Comparison of ENCODE assay signal across 13 mouse cellular contexts in the genomic region with DNA sequence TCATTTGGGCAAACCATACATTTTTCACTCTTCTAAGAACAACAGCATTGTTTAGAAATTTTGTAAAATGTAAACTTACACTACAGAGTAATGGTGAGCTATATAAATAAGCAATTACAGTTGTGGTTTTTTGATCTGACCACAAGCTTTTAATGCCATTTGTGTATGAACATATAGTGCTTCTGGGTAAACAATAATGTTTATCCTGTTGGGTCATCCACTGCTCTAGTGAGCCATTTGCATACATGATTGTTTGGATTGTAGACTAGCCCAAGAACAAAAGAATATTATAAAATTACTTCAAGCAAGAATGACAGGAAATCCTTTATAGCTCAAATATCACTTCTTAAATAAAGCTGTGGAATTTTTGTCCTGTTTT.
DNase-seq lines count a peak whose midpoint lies in the region; ATAC-seq and TF ChIP-seq lines count a peak whose summit lies in the region.
"Had no signal": no experiment of that assay in that cellular context is flagged by ENCODE, and none has a peak within 500 bp of the region (broad histone marks: within the 10 kb centered on the region; RNA-seq: fewer than 3 reads in every experiment).

No protein-coding gene starts in this region.

- no peaks in the 10 kb centered on the region for H3K27me3 ChIP-seq in heart, embryonic 15.5 days
- H3K27me3 ChIP-seq in lung, embryonic 14.5 days (ENCODE audit: insufficient read depth, low read length) = no peaks in the 10 kb centered on the region
- no peaks in the 10 kb centered on the region for H3K27me3 ChIP-seq in MEL (ENCODE audit: control insufficient read depth in 1 of 2, insufficient read depth in 2 of 2, low read length in 2 of 2)
- no peaks in the 10 kb centered on the region for H3K27me3 ChIP-seq in hindbrain, embryonic 15.5 days
- H3K27me3 ChIP-seq: embryonic facial prominence, embryonic 12.5 days; limb, embryonic 12.5 days; Patski had no signal

- TF ChIP-seq CTCF in lung, embryonic 14.5 days (IDR thresholded peaks at IDR 0.05; ENCODE audit: low read depth) = no peak
- no peak for TF ChIP-seq CTCF in MEL (IDR thresholded peaks at IDR 0.05 in 2 of 3, conservative IDR thresholded peaks at IDR 0.05 in 1 of 3; ENCODE audit: control insufficient read depth in 1 of 3, insufficient read depth in 1 of 3, low read depth in 2 of 3, low read length in 3 of 3, poor library complexity in 1 of 3, severe bottlenecking in 1 of 3)

- no peaks in the 10 kb centered on the region for H3K36me3 ChIP-seq in heart, embryonic 15.5 days
- H3K36me3 ChIP-seq in lung, embryonic 14.5 days (ENCODE audit: insufficient read depth) = no peaks in the 10 kb centered on the region
- peaks cover 0 to 23% of the 10 kb centered on the region in 2 experiments; a peak in 2 of 4 replicates for H3K36me3 ChIP-seq in MEL (ENCODE audit: control insufficient read depth in 1 of 2, insufficient read depth in 2 of 2, low read length in 2 of 2)
- no peaks in the 10 kb centered on the region for H3K36me3 ChIP-seq in hindbrain, embryonic 15.5 days
- H3K36me3 ChIP-seq: embryonic facial prominence, embryonic 12.5 days; limb, embryonic 12.5 days had no signal

- no peak for TF ChIP-seq RAD21 in MEL (IDR thresholded peaks at IDR 0.05; ENCODE audit: low read depth, low read length)

- no peak for TF ChIP-seq POLR2A in MEL (IDR thresholded peaks at IDR 0.05; ENCODE audit: control insufficient read depth in 1 of 2, insufficient read depth in 1 of 2, low read depth in 1 of 2, low read length in 2 of 2, poor library complexity in 1 of 2)

- no peak for ATAC-seq in heart, embryonic 15.5 days (replicated peaks; ENCODE audit: insufficient number of reproducible peaks, insufficient read depth, low FRiP score, low read depth)
- peak; percentile 57 for ATAC-seq in lung, embryonic 14.5 days (ENCODE audit: insufficient read depth)
- ATAC-seq in hindbrain, embryonic 15.5 days (ENCODE audit: low FRiP score, low read depth) = no peak
- ATAC-seq: Patski had no signal

- peak overlapping the region; percentile 55 for H3K27ac ChIP-seq in heart, embryonic 15.5 days
- peak overlapping the region; percentile 85 for H3K27ac ChIP-seq in lung, embryonic 14.5 days (ENCODE audit: low read depth)
- peak overlapping the region; percentile 92 for H3K27ac ChIP-seq in MEL (ENCODE audit: control insufficient read depth, low read depth, low read length)
- no peak overlapping the region for H3K27ac ChIP-seq in hindbrain, embryonic 15.5 days (replicated peaks)
- H3K27ac ChIP-seq: limb, embryonic 12.5 days had no signal

- H3K4me3 ChIP-seq in heart, embryonic 15.5 days = no peak overlapping the region
- H3K4me3 ChIP-seq in lung, embryonic 14.5 days (ENCODE audit: low read depth, low read length) = no peak overlapping the region
- peak overlapping the region in 1 of 2 experiments; percentile 29; a peak in 2 of 4 replicates for H3K4me3 ChIP-seq in MEL (ENCODE audit: control insufficient read depth in 1 of 2, insufficient read depth in 1 of 2, low read depth in 2 of 2, low read length in 2 of 2)
- H3K4me3 ChIP-seq in hindbrain, embryonic 15.5 days = no peak overlapping the region
- H3K4me3 ChIP-seq: embryonic facial prominence, embryonic 12.5 days had no signal

- peak overlapping the region; percentile 51; the same call in 1 of the 2 replicates for H3K4me2 ChIP-seq in heart, embryonic 15.5 days
- peak overlapping the region; percentile 48 for H3K4me2 ChIP-seq in lung, embryonic 14.5 days
- peak overlapping the region; percentile 48; the same call in 1 of the 2 replicates for H3K4me2 ChIP-seq in hindbrain, embryonic 15.5 days

- DNase-seq in heart, adult 11 months = no peak
- no peak for DNase-seq in lung, embryonic 14.5 days
- no peak for DNase-seq in lung, postnatal 36 days
- no peak for DNase-seq in MEL (ENCODE audit: low read depth, low spot score)
- no peak for DNase-seq in urinary bladder, postnatal 14 days (ENCODE audit: low spot score)
- DNase-seq in adrenal gland, adult 2 months = no peak
- DNase-seq: cerebellum, postnatal 25 days; gastrocnemius, postnatal 36 days had no signal

- no peaks in the 10 kb centered on the region for H3K9me3 ChIP-seq in heart, embryonic 15.5 days (replicated peaks)
- no peaks in the 10 kb centered on the region for H3K9me3 ChIP-seq in lung, embryonic 14.5 days (ENCODE audit: low read depth, low read length)
- no peaks in the 10 kb centered on the region for H3K9me3 ChIP-seq in MEL (replicated peaks; ENCODE audit: insufficient read depth, low read length)
- no peaks in the 10 kb centered on the region for H3K9me3 ChIP-seq in hindbrain, embryonic 15.5 days
- H3K9me3 ChIP-seq: embryonic facial prominence, embryonic 12.5 days; limb, embryonic 12.5 days had no signal

- H3K79me2 ChIP-seq in MEL (ENCODE audit: control insufficient read depth, insufficient read depth, low read length, poor library complexity) = no peaks in the 10 kb centered on the region; the same call in 1 of the 2 replicates

- peaks cover 20% of the 10 kb centered on the region for H3K4me1 ChIP-seq in heart, embryonic 15.5 days (replicated peaks)
- peaks cover 15% of the 10 kb centered on the region for H3K4me1 ChIP-seq in lung, embryonic 14.5 days (ENCODE audit: insufficient read depth)
- H3K4me1 ChIP-seq in MEL (ENCODE audit: control insufficient read depth in 1 of 2, insufficient read depth in 2 of 2, low read length in 2 of 2) = peaks cover 11 to 16% of the 10 kb centered on the region in 2 experiments
- peaks cover 9% of the 10 kb centered on the region for H3K4me1 ChIP-seq in hindbrain, embryonic 15.5 days (replicated peaks)

- H3K9ac ChIP-seq in heart, embryonic 15.5 days = no peak overlapping the region
- H3K9ac ChIP-seq in lung, embryonic 14.5 days = no peak overlapping the region; the same call in 1 of the 2 replicates
- peak overlapping the region; percentile 48 for H3K9ac ChIP-seq in MEL (ENCODE audit: control insufficient read depth, low read depth, low read length, poor library complexity, severe bottlenecking)
- H3K9ac ChIP-seq in hindbrain, embryonic 15.5 days = no peak overlapping the region
- H3K9ac ChIP-seq: embryonic facial prominence, embryonic 12.5 days; limb, embryonic 12.5 days had no signal

- no peak for TF ChIP-seq EP300 in MEL (IDR thresholded peaks at IDR 0.05; ENCODE audit: low read depth in 1 of 2, low read length in 2 of 2)

TF ChIP-seq in MEL, 35 proteins besides CTCF, POLR2A, EP300 and RAD21:
- no peak for TF ChIP-seq ZNF384 (IDR thresholded peaks at IDR 0.05; ENCODE audit: low read depth, low read length)
- TF ChIP-seq MYC (IDR thresholded peaks at IDR 0.05; ENCODE audit: low read depth, low read length) = peak; percentile 5; the same call in 1 of the 2 replicates
- TF ChIP-seq CHD1 (IDR thresholded peaks at IDR 0.05; ENCODE audit: low read depth, low read length) = 0 out of 2 replicates have a peak, but pooled peaks have one; percentile 4
